Mouse (Mus musculus): Measurements from ENCODE around the gene Sfn.
A peak's percentile ranks its signal among the peaks of the same experiment; 100 is the strongest.

- peak; percentile 95 for TF ChIP-seq CTCF (IDR thresholded peaks at IDR 0.05; ENCODE audit: low read depth)
- no peak for TF ChIP-seq EP300 (optimal IDR thresholded peaks at IDR 0.05)
These were observed 9.4 kb downstream of the Sfn start for GRCm38 (mm10) chr4:133592570-133592969.

Data from stomach, postnatal 0 days (tissue).